In genomic region chr1:169928454-169928971, GRCm38 (mm10) we compare ENCODE assay signal across 8 mouse cellular contexts. TPM values are rescaled to one million over a fixed set of nuclear protein-coding genes. Genes with fewer than 3 reads are reported as not detected.
A peak's percentile ranks its signal among the peaks of the same experiment; 100 is the strongest.
DNase-seq lines count a peak whose midpoint lies in the region; ATAC-seq lines count a peak whose summit lies in the region.

Gene Ccdc190, plus strand, starts transcription at chr1:169928648.

- WGBS in forebrain, embryonic 12.5 days: 7% methylated on average over 11 of the region's 12 CpGs
- WGBS in midbrain, embryonic 11.5 days: 6% methylated on average over 12 of the region's 12 CpGs

- H3K27me3 ChIP-seq in forebrain, embryonic 12.5 days: peaks cover 4% of the 10 kb centered on the region; the same call in 1 of the 2 replicates
- no peaks in the 10 kb centered on the region for H3K27me3 ChIP-seq in midbrain, embryonic 11.5 days (ENCODE audit: control insufficient read depth, insufficient read depth, low read length)

- no peaks in the 10 kb centered on the region for H3K36me3 ChIP-seq in forebrain, embryonic 12.5 days (replicated peaks)
- H3K36me3 ChIP-seq in midbrain, embryonic 11.5 days (ENCODE audit: control insufficient read depth, insufficient read depth, low read length): no peaks in the 10 kb centered on the region

- H3K27ac ChIP-seq in forebrain, embryonic 12.5 days: peak within 1 kb of the TSS; percentile 65; the same call in 1 of the 2 replicates
- peak within 1 kb of the TSS; percentile 17; the same call in 1 of the 2 replicates for H3K27ac ChIP-seq in midbrain, embryonic 11.5 days (ENCODE audit: low read depth, low read length)

- peak within 1 kb of the TSS; percentile 46 for H3K4me2 ChIP-seq in forebrain, embryonic 12.5 days
- H3K4me2 ChIP-seq in midbrain, embryonic 11.5 days: peak within 1 kb of the TSS; percentile 40

- H3K4me3 ChIP-seq in forebrain, embryonic 12.5 days (replicated peaks): peak within 1 kb of the TSS; percentile 8; the same call in 1 of the 2 replicates
- peak within 1 kb of the TSS; percentile 8; the same call in 1 of the 2 replicates for H3K4me3 ChIP-seq in midbrain, embryonic 11.5 days (ENCODE audit: low read depth, low read length)

- DNase-seq in cerebellum, adult 9-10 months: peak; percentile 21
- DNase-seq in cerebellum, postnatal 25 days: no peak
- peak; percentile 58 for DNase-seq in heart, postnatal 4 days
- peak in 1 of 2 experiments; percentile 41 for DNase-seq in layer of hippocampus, adult 18-20 months (ENCODE audit: low spot score in 2 of 2)
- peak; percentile 89 for DNase-seq in midbrain, embryonic 11.5 days (ENCODE audit: low spot score, missing footprints)
- no peak for DNase-seq in spleen, postnatal 10 days (ENCODE audit: low spot score in 2 of 2)
- no peak for DNase-seq in thymus, postnatal 0 days (ENCODE audit: low spot score)

- peaks cover 14% of the 10 kb centered on the region for H3K4me1 ChIP-seq in forebrain, embryonic 12.5 days
- peaks cover 11% of the 10 kb centered on the region; the same call in 1 of the 2 replicates for H3K4me1 ChIP-seq in midbrain, embryonic 11.5 days (ENCODE audit: control insufficient read depth, insufficient read depth, low read length)

- no peak within 1 kb of the TSS for H3K9ac ChIP-seq in forebrain, embryonic 12.5 days
- peak within 1 kb of the TSS; percentile 47 for H3K9ac ChIP-seq in midbrain, embryonic 11.5 days (ENCODE audit: low read length)

- ATAC-seq in forebrain, embryonic 12.5 days (ENCODE audit: low FRiP score): peak; percentile 64
- peak; percentile 74 for ATAC-seq in midbrain, embryonic 11.5 days (ENCODE audit: low FRiP score)

- no peaks in the 10 kb centered on the region for H3K9me3 ChIP-seq in forebrain, embryonic 12.5 days
- no peaks in the 10 kb centered on the region for H3K9me3 ChIP-seq in midbrain, embryonic 11.5 days (ENCODE audit: control insufficient read depth, low read length)

RNA-seq across cellular contexts. Expression of gene Ccdc190, which starts in this region (rescaled TPM):
- 0.36 and 0.77 TPM in 2 replicates for polyA plus RNA-seq in forebrain, embryonic 12.5 days (2016; fragmentation: Nextera tagmentation; extraction: Ambion mirVana)
- not detected for total RNA-seq in heart, postnatal 4 days (2021)
- total RNA-seq in layer of hippocampus, adult 18-20 months (2021): 10 to 100 TPM; 23.4 to 29.0 TPM
- 1.1 and 1.9 TPM in 2 replicates for polyA plus RNA-seq in midbrain, embryonic 11.5 days (2014; fragmentation: Nextera tagmentation; extraction: Ambion mirVana)
- 0.30 and 0.33 TPM in 2 replicates for polyA plus RNA-seq in thymus, postnatal 0 days (2015; fragmentation: Nextera tagmentation; extraction: Ambion mirVana)

Comparison
In these comparisons a context has a peak if more than half of its experiments do, and no peak if none do; other contexts are left out.
1. RNA of gene Ccdc190 (total RNA-seq): 23.4 to 29.0 TPM in layer of hippocampus, adult 18-20 months; not detected in heart, postnatal 4 days; every median in the first group is over 10 times any median in the second.
2. DNase-seq: peak in cerebellum, adult 9-10 months (single experiment) and midbrain, embryonic 11.5 days (single experiment); none in cerebellum, postnatal 25 days (0 of 2), spleen, postnatal 10 days (0 of 2) and thymus, postnatal 0 days (single experiment).
3. Peak in ATAC-seq, H3K4me3 ChIP-seq, H3K27ac ChIP-seq and H3K4me2 ChIP-seq in forebrain, embryonic 12.5 days; RNA of the gene not detected or under 1 TPM.
4. Peak in DNase-seq in heart, postnatal 4 days; RNA of the gene not detected or under 1 TPM.